Mouse (Mus musculus) hindbrain, postnatal 0 days (tissue): ENCODE measurements around the gene Ncam1. TPM values are rescaled to one million over a fixed set of nuclear protein-coding genes. Genes with fewer than 3 reads are reported as not detected.

Experiments used
- ATAC-seq: fragments of 200-750 bp; cut with Nextera tagmentation; 2 replicates; pipeline ENCODE4 v1.8.0; 2017; ENCODE audit warnings: mild to moderate bottlenecking, moderate TSS enrichment, moderate library complexity
- DNase-seq: peaks from one replicate; pipeline ENCODE4 v3.0.0-alpha.2; 2015; ENCODE audit warnings: low spot score
- H3K27ac ChIP-seq: fragments of 300-500 bp; sonication (generic); 2 replicates; pipeline ENCODE4 v1.5.1; 2014; ENCODE audit warnings: mild to moderate bottlenecking
- H3K27me3 ChIP-seq: fragments of 300-500 bp; sonication (generic); 2 replicates; pipeline ENCODE4 v1.6.1; 2014; ENCODE audit warnings: low read length, mixed read lengths; ENCODE audit not compliant: insufficient read depth
- H3K36me3 ChIP-seq: fragments of 300-500 bp; sonication (generic); 2 replicates; pipeline ENCODE4 v1.6.1; 2014; ENCODE audit warnings: low read length, mixed read lengths; ENCODE audit not compliant: insufficient read depth
- H3K4me1 ChIP-seq: fragments of 300-500 bp; sonication (generic); 2 replicates; pipeline ENCODE4 v1.6.1; 2014; ENCODE audit warnings: antibody characterized with exemption, low read length, mixed read lengths; ENCODE audit not compliant: insufficient read depth
- H3K4me2 ChIP-seq: fragments of 300-500 bp; sonication (generic); 2 replicates; pipeline ENCODE4 v1.6.1; 2014; ENCODE audit warnings: low read depth, mild to moderate bottlenecking, low read length, moderate library complexity, mixed read lengths
- H3K4me3 ChIP-seq: fragments of 300-500 bp; sonication (generic); 2 replicates; pipeline ENCODE4 v1.5.1; 2014; ENCODE audit warnings: low read length
- H3K9ac ChIP-seq: fragments of 300-500 bp; sonication (generic); replicated peaks from 2 replicates; pipeline ENCODE4 v1.6.1; 2014; ENCODE audit warnings: mild to moderate bottlenecking, low read length, moderate library complexity, mixed read lengths
- H3K9me3 ChIP-seq: fragments of 300-500 bp; sonication (generic); 2 replicates; pipeline ENCODE4 v1.6.1; 2016; ENCODE audit warnings: low read length, mixed read lengths
- CTCF ChIP-seq: IDR thresholded peaks from 2 replicates; pipeline ENCODE4 v1.5.1; 2016; ENCODE audit warnings: antibody characterized with exemption, control low read depth, low read depth
- WGBS: fragments of 180-500 bp; shearing (Covaris S2); extraction: QIAGEN DNeasy Blood & Tissue Kit; methylation state at CpG from one replicate; pipeline ENCODE4 v1.1.7; 2014; 5-methylcytosine and 5-hydroxymethylcytosine counted together
- polyA plus RNA-seq: library from polyadenylated mRNA; unstranded; fragments of >200 nt; fragmentation: Nextera tagmentation; extraction: Ambion mirVana; gene quantifications from 2 replicates; pipeline ENCODE4 v1.2.1, GENCODE M21; 2015
- total RNA-seq: library from RNA; depleted of rRNA; stranded (reverse); fragments of >200 nt; gene quantifications from 2 replicates; pipeline ENCODE4 v1.2.3, GENCODE M21; 2014

The Ncam1 gene
- total and polyA plus RNA-seq, 2 experiments from 2014 or later: 411 to 414 TPM

DNA sequence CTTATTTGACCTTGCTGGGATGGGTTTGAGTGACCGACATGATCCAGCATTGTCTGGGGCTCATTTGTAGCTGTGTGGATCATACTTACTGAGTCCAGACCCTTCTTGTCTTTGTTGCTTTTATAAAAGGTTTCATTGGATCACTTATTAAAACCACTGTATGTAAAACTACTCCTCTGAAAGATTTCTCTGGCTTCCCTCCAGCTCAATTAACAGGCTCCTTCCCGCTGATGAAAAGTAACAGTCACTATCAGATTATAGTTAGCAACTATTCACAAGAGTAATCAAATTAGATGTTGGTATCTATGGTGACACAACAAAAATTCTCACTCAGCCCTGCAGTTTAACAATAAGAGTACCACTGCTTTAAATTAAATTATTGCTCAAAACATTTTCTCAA, 107.4 kb downstream of the Ncam1 start:
- DNase-seq (peak; percentile 44), ATAC-seq (no peak)
- H3K9me3 ChIP-seq: no peaks in the 10 kb centered on the region
- H3K27ac ChIP-seq: no peak overlapping the region
- no peaks in the 10 kb centered on the region for H3K36me3 ChIP-seq
- H3K4me2 ChIP-seq: no peak overlapping the region
- 20% methylated on average over 2 of the region's 2 CpGs for WGBS
- no peak for TF ChIP-seq CTCF
- H3K9ac ChIP-seq: no peak overlapping the region
- no peak overlapping the region for H3K4me3 ChIP-seq
- no peaks in the 10 kb centered on the region for H3K27me3 ChIP-seq
- no peaks in the 10 kb centered on the region for H3K4me1 ChIP-seq

DNA sequence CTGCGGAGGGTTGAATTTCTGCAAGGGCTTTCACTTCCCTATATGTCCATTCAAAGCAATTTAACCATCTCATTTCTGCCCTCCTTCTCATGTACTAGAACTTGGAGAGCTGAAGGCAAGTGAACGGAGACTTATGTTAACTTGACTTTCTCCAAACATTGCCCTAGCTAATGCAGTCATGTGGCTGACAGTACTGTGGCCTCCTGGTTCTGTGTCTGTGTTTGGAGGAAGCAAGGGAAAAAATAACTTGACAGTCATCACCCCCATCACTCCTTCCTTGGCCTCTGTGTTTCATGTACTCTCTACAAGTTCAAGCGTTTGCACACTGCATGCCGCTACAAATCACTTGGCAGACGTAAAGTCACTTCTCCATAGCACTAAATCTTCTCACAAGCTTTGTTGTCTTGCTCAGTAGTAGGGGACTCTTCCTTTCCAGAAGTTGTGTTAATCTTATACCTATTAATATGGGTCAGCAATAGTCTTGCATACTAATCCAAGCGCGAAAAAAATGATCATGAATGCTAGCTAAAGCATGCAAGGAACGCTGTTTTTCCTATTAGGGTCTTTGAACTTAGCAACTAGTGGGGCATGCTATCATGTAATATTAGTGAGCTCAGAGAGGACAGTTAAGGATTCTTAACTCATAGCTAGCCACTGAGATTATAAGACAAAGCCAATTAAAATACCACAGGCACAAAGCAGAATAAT, 115.0 kb downstream of the Ncam1 start:
- WGBS: 71% methylated on average over 8 of the region's 8 CpGs
- Histone ChIP-seq H3K9ac (no peak overlapping the region), H3K4me1 (no peaks in the 10 kb centered on the region), H3K9me3 (no peaks in the 10 kb centered on the region), H3K4me2 (no peak overlapping the region), H3K36me3 (no peaks in the 10 kb centered on the region), H3K4me3 (no peak overlapping the region), H3K27me3 (no peaks in the 10 kb centered on the region), H3K27ac (no peak overlapping the region)
- no peak for DNase-seq
- TF ChIP-seq CTCF: no peak
- ATAC-seq: no peak

DNA sequence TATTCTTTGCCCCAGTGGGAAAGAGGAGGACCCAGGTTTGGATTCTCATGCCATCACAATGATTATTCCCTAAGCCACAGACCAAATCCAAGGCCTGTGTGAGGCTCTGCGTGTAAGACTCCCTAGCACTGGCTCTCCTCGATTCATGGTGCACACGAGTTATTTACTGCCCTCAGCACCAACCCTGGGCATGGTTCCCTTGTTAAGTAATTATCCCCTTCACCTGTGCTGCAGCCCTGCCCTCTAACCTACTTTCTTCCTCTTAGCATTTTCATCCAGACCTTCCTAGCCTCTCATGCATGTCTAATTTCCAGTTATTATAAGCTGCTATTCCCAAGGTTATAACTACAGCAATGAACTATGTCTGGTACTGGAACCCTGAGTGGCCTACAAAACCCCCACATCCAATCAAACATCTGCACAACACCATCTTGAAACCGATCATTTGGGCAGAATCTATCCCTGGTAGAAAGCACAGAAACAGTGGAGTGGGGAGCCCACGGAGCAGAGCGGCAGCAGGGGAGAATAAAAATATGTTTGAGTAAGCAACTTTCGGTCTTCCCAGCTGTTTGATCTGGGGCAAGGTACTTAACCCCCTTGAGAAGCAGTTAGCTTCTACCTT, 116.8 kb downstream of the Ncam1 start:
- no peaks in the 10 kb centered on the region for H3K36me3 ChIP-seq
- H3K4me3 ChIP-seq: no peak overlapping the region
- WGBS: 69% methylated on average over 7 of the region's 7 CpGs
- H3K9ac ChIP-seq: no peak overlapping the region
- H3K4me2 ChIP-seq: no peak overlapping the region
- no peaks in the 10 kb centered on the region for H3K27me3 ChIP-seq
- no peaks in the 10 kb centered on the region for H3K9me3 ChIP-seq
- no peak for TF ChIP-seq CTCF
- ATAC-seq (0 out of 2 replicates have a peak, but pooled peaks have one; percentile 29), DNase-seq (no peak)
- no peak overlapping the region for H3K27ac ChIP-seq
- H3K4me1 ChIP-seq: no peaks in the 10 kb centered on the region

DNA sequence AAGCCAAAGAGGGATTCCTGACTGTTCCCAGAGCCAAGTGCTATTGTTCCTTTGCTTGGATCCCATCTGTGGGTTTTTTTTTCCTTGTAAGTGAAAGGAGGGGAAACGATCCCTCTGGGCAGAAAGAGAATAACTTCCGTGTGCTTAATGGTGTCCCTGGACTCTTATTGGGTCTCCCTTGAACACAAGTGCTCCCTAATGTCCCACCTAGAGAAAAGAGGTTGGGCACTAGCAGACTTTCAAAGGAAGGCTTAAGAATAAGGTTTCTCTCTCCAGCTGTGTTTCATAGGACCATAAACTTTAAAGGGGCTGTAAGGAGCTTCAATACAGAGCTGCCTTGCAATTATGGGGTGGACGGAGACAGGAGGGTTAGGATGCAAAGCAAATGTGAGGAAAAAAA, 119.5 kb downstream of the Ncam1 start:
- no peaks in the 10 kb centered on the region for H3K9me3 ChIP-seq
- WGBS: 34% methylated on average over 3 of the region's 3 CpGs

DNA sequence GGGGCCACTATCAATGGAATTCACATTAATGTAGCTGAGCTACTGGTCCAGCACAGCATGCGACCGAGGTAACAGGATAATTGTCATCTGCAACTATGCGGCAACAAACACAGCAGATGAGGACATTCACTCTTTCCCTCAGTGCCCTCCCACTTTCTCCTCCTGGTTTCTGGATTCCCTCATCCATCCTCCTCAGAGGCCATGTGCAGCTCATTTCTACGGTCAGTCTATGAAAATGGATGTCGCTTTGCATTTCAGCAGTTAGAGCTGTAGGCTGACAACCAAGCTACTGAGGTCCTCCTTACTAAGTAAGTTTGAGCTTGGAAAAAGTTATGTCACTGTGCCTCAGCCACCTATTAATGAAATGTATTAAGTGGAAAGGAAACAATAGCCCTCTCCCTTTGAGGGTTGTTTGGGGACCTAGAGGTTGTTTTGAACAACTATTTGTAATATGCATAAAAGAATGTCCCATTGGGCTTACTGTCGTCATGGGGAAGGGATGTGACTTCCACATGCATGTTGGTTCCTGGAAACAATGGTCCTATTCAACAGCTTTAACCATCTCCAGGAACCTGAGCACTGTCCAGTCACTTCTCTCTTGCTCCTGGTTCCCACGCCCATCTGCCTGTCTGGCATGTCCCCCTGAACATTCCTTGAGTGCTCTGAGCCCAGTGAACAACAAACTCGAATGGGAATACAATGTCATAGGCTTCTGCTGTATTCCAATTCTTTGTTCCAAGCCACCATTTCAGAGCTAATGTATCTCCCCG, 122.8 kb downstream of the Ncam1 start:
- no peaks in the 10 kb centered on the region for H3K9me3 ChIP-seq
- no peak overlapping the region for H3K27ac ChIP-seq
- WGBS: 47% methylated on average over 9 of the region's 9 CpGs
- no peaks in the 10 kb centered on the region for H3K36me3 ChIP-seq
- TF ChIP-seq CTCF: no peak
- no peak overlapping the region for H3K4me2 ChIP-seq
- DNase-seq: no peak
- H3K27me3 ChIP-seq: no peaks in the 10 kb centered on the region
- ATAC-seq: no peak
- H3K4me1 ChIP-seq: peaks cover 5% of the 10 kb centered on the region; the same call in 1 of the 2 replicates
- H3K4me3 ChIP-seq: no peak overlapping the region
- H3K9ac ChIP-seq: no peak overlapping the region

More for the DNA sequence above, 119.5 kb downstream of the Ncam1 start:
- no peak for TF ChIP-seq CTCF
- H3K27ac ChIP-seq: no peak overlapping the region
- H3K4me3 ChIP-seq: no peak overlapping the region
- H3K4me1 ChIP-seq: peaks cover 5% of the 10 kb centered on the region; the same call in 1 of the 2 replicates
- H3K27me3 ChIP-seq: no peaks in the 10 kb centered on the region
- ATAC-seq (no peak), DNase-seq (no peak)
- no peaks in the 10 kb centered on the region for H3K36me3 ChIP-seq
- no peak overlapping the region for H3K4me2 ChIP-seq
- no peak overlapping the region for H3K9ac ChIP-seq

DNA sequence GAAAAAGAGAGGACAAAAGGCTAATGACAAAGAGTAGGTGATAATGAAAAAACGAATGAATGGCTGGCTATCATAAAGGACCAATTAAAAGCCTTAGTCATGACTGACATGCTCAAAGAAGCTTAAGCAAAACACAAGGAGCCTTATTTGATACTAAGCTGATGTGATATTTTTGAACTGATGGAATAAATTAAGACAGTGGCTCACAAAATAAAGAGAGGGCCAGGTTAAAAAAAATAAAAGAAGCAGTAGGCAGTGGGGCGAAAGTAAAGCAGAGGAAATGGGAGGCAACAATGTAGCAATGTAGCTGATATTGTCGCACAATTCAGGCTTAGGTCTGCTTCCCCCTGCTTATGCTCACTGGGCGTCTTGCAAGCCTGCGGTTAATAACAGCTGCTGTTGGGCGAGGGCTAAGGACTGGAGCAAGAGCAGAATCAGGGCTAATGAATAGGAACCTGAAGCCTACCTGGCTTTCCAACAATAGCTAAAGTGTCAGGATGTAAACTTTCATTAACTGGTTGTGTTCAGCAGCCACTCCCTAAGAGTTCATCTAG, 126.0 kb downstream of the Ncam1 start:
- Histone ChIP-seq H3K4me2 (no peak overlapping the region), H3K27ac (no peak overlapping the region), H3K9ac (no peak overlapping the region), H3K4me1 (peaks cover 5% of the 10 kb centered on the region; the same call in 1 of the 2 replicates), H3K27me3 (no peaks in the 10 kb centered on the region), H3K9me3 (no peaks in the 10 kb centered on the region), H3K36me3 (no peaks in the 10 kb centered on the region), H3K4me3 (no peak overlapping the region)
- WGBS: 54% methylated on average over 6 of the region's 6 CpGs
- DNase-seq (no peak), ATAC-seq (no peak)
- no peak for TF ChIP-seq CTCF
